Mouse (Mus musculus) forebrain, embryonic 15.5 days (tissue): ENCODE data around the gene Lhx2. TPM values are rescaled to one million over a fixed set of nuclear protein-coding genes. Genes with fewer than 3 reads are reported as not detected.
A peak's percentile ranks its signal among the peaks of the same experiment; 100 is the strongest.

Source experiments
- ATAC-seq: fragments of 200-750 bp; cut with Nextera tagmentation; replicated peaks from 2 replicates; pipeline ENCODE4 v1.8.0; 2017; ENCODE audit warnings: mild to moderate bottlenecking, moderate TSS enrichment, moderate library complexity
- H3K27ac ChIP-seq: fragments of 300-500 bp; sonication (generic); replicated peaks from 2 replicates; pipeline ENCODE4 v1.5.1; 2015; ENCODE audit warnings: mild to moderate bottlenecking, inconsistent platforms
- H3K27me3 ChIP-seq: fragments of 300-500 bp; sonication (generic); 2 replicates; pipeline ENCODE4 v1.6.1; 2015; ENCODE audit warnings: inconsistent platforms
- H3K36me3 ChIP-seq: fragments of 300-500 bp; sonication (generic); 2 replicates; pipeline ENCODE4 v1.6.1; 2015; ENCODE audit warnings: mild to moderate bottlenecking, inconsistent platforms
- H3K4me1 ChIP-seq: fragments of 300-500 bp; sonication (generic); 2 replicates; pipeline ENCODE4 v1.6.1; 2015; ENCODE audit warnings: inconsistent platforms
- H3K4me2 ChIP-seq: fragments of 300-500 bp; sonication (generic); replicated peaks from 2 replicates; pipeline ENCODE4 v1.6.1; 2015; ENCODE audit warnings: mild to moderate bottlenecking, inconsistent platforms
- H3K4me3 ChIP-seq: fragments of 300-500 bp; sonication (generic); 2 replicates; pipeline ENCODE4 v1.5.1; 2015; ENCODE audit warnings: mild to moderate bottlenecking, inconsistent platforms
- H3K9ac ChIP-seq: fragments of 300-500 bp; sonication (generic); replicated peaks from 2 replicates; pipeline ENCODE4 v1.6.1; 2015; ENCODE audit warnings: mild to moderate bottlenecking, inconsistent platforms
- H3K9me3 ChIP-seq: fragments of 300-500 bp; sonication (generic); 2 replicates; pipeline ENCODE4 v1.6.1; 2016; ENCODE audit warnings: inconsistent platforms
- WGBS: fragments of 180-500 bp; shearing (Covaris S2); methylation state at CpG from one replicate; pipeline ENCODE4 v1.1.7; 2015; ENCODE audit warnings: mixed read lengths; 5-methylcytosine and 5-hydroxymethylcytosine counted together
- polyA plus RNA-seq: library from polyadenylated mRNA; unstranded; fragments of >200 nt; fragmentation: Nextera tagmentation; extraction: Ambion mirVana; gene quantifications from 2 replicates; pipeline ENCODE4 v1.2.1, GENCODE M21; 2015

The Lhx2 gene
- polyA plus RNA-seq, 1 experiment from 2014 or later: 91.0 TPM

DNA sequence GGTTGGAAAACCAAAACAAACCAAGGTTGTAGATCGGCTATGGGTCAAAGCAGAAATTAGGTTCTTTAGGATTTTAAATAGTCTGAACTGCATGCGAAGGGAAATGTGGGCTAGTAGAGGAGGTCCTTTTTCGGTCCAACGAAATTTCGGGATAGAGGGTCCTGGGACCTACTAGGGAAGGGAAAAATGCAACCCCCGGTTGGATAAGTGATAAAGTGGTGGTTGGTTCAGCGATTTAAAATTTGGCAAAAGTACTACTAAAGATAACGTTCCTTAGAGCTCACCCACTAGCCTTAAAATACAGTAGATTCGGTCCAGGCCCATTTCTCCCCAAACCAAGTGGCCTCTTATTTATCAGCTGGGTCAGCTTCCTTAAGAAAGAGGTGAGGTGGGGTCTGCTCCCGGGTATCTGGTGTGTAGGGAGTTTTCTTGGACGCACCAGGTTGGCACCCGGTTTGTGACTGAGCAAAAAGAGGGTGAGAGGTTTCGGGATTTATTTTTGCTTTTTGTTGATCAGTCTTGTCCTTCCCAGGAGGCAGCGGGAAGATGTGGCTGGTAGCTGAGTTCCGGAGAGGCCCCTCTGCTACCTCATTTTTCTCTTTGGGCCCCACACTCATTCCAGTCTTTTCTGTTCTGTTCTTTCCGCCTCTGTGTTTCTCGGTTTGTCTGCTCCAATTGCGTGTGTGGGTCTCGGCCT lies 16.8 kb downstream of the Lhx2 start:
- H3K9ac ChIP-seq: peak overlapping the region; percentile 93
- ATAC-seq: no peak
- 2% methylated on average over 19 of the region's 19 CpGs for WGBS
- peak overlapping the region; percentile 86 for H3K4me2 ChIP-seq
- H3K4me1 ChIP-seq: peaks cover 76% of the 10 kb centered on the region
- H3K27me3 ChIP-seq: no peaks in the 10 kb centered on the region
- peak overlapping the region; percentile 72 for H3K4me3 ChIP-seq
- H3K9me3 ChIP-seq: no peaks in the 10 kb centered on the region
- H3K27ac ChIP-seq: peak overlapping the region; percentile 96
- H3K36me3 ChIP-seq: no peaks in the 10 kb centered on the region

DNA sequence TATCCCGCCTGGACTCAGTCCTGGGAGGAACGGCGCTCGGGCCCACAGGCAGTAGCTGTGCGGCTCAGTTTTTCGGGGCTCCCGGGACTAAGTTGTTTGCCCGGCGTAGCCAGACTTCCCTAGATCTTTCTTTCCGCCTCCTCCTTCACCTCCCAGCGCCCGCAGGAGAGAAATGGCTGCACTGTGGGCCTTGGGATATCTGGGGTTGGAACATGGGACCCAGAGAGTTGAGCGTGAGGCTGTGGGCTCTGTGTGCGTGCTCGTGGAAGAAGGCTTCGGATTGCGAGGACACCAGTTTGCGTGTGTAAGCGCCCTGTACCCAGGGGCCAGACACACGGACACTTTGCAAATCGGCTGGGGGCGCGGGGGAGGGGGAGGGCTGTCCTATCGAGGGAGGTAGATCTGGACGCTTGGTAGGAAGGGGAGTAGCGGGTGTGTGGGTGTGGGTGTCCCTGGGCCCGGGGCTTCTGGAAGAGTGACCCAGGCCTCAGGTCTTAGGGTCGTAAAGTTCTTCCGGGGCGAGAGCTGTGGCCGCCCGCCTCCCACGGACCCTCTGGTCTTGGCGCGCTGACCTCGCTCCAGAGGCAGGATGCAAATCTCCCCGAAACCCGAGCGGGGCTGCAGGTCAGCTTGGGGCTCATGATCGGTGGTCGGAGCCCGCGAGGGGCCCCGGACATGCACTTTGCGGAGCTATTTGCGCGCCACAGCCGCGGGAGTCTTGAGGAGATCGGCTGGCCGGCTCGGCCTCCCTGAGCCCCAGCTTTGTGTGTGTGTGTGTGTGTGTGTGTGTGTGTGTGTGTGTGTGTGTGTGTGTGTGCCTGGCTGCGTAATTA lies 17.6 kb downstream of the Lhx2 start:
- no peaks in the 10 kb centered on the region for H3K36me3 ChIP-seq
- ATAC-seq: peak; percentile 20; the same call in 1 of the 2 replicates
- H3K4me3 ChIP-seq: peak overlapping the region; percentile 72
- peak overlapping the region; percentile 96 for H3K27ac ChIP-seq
- under 1% methylated on average over 53 of the region's 53 CpGs for WGBS
- H3K4me1 ChIP-seq: peaks cover 79% of the 10 kb centered on the region
- H3K27me3 ChIP-seq: no peaks in the 10 kb centered on the region
- H3K9me3 ChIP-seq: no peaks in the 10 kb centered on the region
- H3K4me2 ChIP-seq: peak overlapping the region; percentile 86
- peak overlapping the region; percentile 93 for H3K9ac ChIP-seq

DNA sequence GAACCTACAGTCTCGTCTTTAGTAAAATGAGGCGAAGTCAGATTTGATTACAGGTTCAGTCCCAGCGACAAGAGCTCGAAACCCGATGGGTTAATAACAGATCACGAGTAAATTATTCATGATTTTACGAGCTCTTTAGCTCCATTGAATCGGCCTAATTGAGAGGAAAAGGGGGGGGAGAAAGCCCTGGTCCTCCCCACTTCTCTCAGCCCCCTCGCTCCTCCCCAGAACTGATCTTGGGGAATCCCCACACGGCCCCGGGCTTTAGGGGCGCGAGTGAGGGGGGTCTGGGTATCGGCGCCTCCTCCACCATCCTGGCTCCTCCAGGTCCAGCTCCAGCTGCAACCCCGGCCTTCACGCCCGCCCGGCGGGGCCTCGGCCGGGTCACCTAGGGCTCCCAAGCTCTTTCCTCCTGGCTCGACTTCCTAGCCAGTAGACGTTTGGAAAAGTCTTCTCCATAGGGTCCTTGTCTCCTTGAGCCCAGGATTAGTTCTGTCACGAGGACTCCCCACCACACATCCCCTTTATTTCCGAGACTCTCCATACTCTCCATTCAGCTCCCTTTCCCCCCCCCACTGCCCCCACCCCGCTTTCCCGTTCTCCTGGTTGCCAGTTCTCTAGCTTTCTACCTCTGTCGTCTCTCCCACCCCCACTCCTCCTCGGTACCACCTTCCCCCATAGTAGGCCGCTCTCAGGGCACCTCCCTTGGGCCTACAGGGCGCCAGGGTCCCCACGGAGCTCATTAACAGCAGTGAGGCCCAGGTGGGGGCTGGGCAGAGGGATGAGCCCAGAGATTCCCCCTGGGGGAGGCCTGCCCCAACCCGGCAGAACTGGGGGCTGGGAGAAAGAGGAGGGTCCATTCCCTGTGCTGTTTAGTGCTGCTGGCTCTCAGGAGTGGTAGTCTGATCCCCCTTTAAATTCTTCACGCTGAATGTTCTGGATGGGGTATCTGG lies 18.5 kb downstream of the Lhx2 start:
- Histone ChIP-seq H3K4me3 (peak overlapping the region; percentile 72), H3K4me2 (peak overlapping the region; percentile 86), H3K27me3 (no peaks in the 10 kb centered on the region), H3K9ac (peak overlapping the region; percentile 93), H3K4me1 (peaks cover 80% of the 10 kb centered on the region), H3K9me3 (no peaks in the 10 kb centered on the region), H3K27ac (peak overlapping the region; percentile 96), H3K36me3 (peaks cover 6% of the 10 kb centered on the region)
- peak; percentile 21 for ATAC-seq
- WGBS: 2% methylated on average over 35 of the region's 35 CpGs

- H3K9ac ChIP-seq: peak overlapping the region; percentile 45; the same call in 1 of the 2 replicates
- H3K9me3 ChIP-seq: no peaks in the 10 kb centered on the region
- H3K27me3 ChIP-seq: no peaks in the 10 kb centered on the region
- 18% methylated on average over 3 of the region's 3 CpGs for WGBS
- peaks cover 13% of the 10 kb centered on the region for H3K36me3 ChIP-seq
- H3K27ac ChIP-seq: peak overlapping the region; percentile 96
- H3K4me3 ChIP-seq: peak overlapping the region; percentile 72
- H3K4me2 ChIP-seq: peak overlapping the region; percentile 86
- no peak for ATAC-seq
- H3K4me1 ChIP-seq: peaks cover 76% of the 10 kb centered on the region
Measured at GRCm38 (mm10) chr2:38358611-38359010, 19.5 kb downstream of the Lhx2 start.

DNA sequence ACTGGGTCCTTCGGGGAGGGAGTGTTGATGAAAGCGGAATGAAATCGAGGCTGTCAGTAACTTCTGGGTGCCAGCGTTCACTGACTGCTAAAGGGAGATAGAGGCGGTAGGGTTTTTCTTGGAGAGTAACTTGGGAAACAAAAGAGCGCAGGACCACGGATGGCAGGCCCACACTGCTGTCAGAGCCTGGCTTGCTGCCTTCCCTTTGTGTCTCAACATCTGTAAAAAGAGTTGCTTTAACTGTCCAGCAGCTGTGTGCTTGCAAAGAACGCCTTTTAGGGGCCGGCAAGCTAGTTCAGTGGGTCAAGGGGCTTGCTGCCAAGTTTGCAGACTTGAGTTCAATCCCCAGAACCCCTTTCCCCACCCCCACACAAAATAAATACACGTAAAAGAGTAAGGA lies 20.1 kb downstream of the Lhx2 start:
- Histone ChIP-seq H3K36me3 (peaks cover 16% of the 10 kb centered on the region), H3K27me3 (no peaks in the 10 kb centered on the region), H3K4me2 (peak overlapping the region; percentile 86), H3K4me1 (peaks cover 72% of the 10 kb centered on the region), H3K4me3 (peak overlapping the region; percentile 72), H3K9ac (peak overlapping the region; percentile 45), H3K9me3 (no peaks in the 10 kb centered on the region), H3K27ac (peak overlapping the region; percentile 96)
- ATAC-seq: no peak
- WGBS: 9% methylated on average over 10 of the region's 10 CpGs

GRCm38 (mm10) chr2:38359811-38360210 lies 20.7 kb downstream of the Lhx2 start:
- H3K4me2 ChIP-seq: peak overlapping the region; percentile 86
- H3K9ac ChIP-seq: no peak overlapping the region

GRCm38 (mm10) chr2:38366222-38366621 lies 27.1 kb downstream of the Lhx2 start:
- peaks cover 33% of the 10 kb centered on the region for H3K36me3 ChIP-seq
- H3K4me2 ChIP-seq: no peak overlapping the region
- H3K27me3 ChIP-seq: no peaks in the 10 kb centered on the region
- H3K9ac ChIP-seq: no peak overlapping the region
- WGBS: 52% methylated on average over 7 of the region's 7 CpGs
- ATAC-seq: no peak
- no peaks in the 10 kb centered on the region for H3K9me3 ChIP-seq
- H3K27ac ChIP-seq: no peak overlapping the region
- H3K4me1 ChIP-seq: peaks cover 38% of the 10 kb centered on the region
- no peak overlapping the region for H3K4me3 ChIP-seq

More at GRCm38 (mm10) chr2:38359811-38360210, 20.7 kb downstream of the Lhx2 start:
- Histone ChIP-seq H3K36me3 (peaks cover 16% of the 10 kb centered on the region), H3K9me3 (no peaks in the 10 kb centered on the region), H3K27me3 (no peaks in the 10 kb centered on the region), H3K4me3 (peak overlapping the region; percentile 72), H3K4me1 (peaks cover 66% of the 10 kb centered on the region), H3K27ac (peak overlapping the region; percentile 96)
- WGBS: 13% methylated on average over 13 of the region's 13 CpGs
- ATAC-seq: no peak

DNA sequence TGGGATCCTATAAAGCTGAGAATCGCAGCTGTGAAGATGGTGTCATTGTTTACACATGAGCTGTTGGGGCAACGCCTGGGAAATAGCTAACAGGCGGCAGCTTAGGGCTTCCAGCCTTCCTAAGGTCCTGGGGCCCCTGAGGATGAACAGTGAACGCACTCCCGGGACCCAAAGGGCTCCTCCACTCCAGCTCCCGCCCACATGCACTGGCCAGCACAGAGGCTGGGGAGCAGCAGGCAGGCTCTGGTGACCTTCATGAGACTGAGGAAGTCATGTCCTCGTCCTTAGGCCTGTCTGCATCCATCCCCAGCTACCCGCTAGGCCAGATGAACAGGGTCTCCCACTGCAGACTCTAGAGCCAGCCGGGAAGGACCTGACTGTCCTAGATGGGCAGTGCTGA lies 27.9 kb downstream of the Lhx2 start:
- H3K4me3 ChIP-seq: no peak overlapping the region
- no peak overlapping the region for H3K9ac ChIP-seq
- peak; percentile 34; the same call in 1 of the 2 replicates for ATAC-seq
- WGBS: 29% methylated on average over 9 of the region's 9 CpGs
- no peaks in the 10 kb centered on the region for H3K9me3 ChIP-seq
- no peak overlapping the region for H3K4me2 ChIP-seq
- H3K27me3 ChIP-seq: no peaks in the 10 kb centered on the region
- peaks cover 33% of the 10 kb centered on the region for H3K36me3 ChIP-seq
- H3K27ac ChIP-seq: peak overlapping the region; percentile 47; the same call in 1 of the 2 replicates
- H3K4me1 ChIP-seq: peaks cover 30% of the 10 kb centered on the region

GRCm38 (mm10) chr2:38367852-38368251 lies 28.8 kb downstream of the Lhx2 start:
- H3K36me3 ChIP-seq: peaks cover 25% of the 10 kb centered on the region
- H3K4me2 ChIP-seq: no peak overlapping the region
- 68% methylated on average over 5 of the region's 5 CpGs for WGBS
- H3K4me1 ChIP-seq: peaks cover 23% of the 10 kb centered on the region
- H3K27me3 ChIP-seq: no peaks in the 10 kb centered on the region
- ATAC-seq: no peak
- no peak overlapping the region for H3K9ac ChIP-seq
- no peak overlapping the region for H3K4me3 ChIP-seq
- no peaks in the 10 kb centered on the region for H3K9me3 ChIP-seq
- H3K27ac ChIP-seq: no peak overlapping the region; the same call in 1 of the 2 replicates

- Histone ChIP-seq H3K4me2 (no peak overlapping the region), H3K4me1 (peaks cover 23% of the 10 kb centered on the region), H3K36me3 (peaks cover 18% of the 10 kb centered on the region), H3K27me3 (no peaks in the 10 kb centered on the region), H3K4me3 (no peak overlapping the region), H3K27ac (peak overlapping the region; percentile 45; the same call in 1 of the 2 replicates), H3K9ac (no peak overlapping the region), H3K9me3 (no peaks in the 10 kb centered on the region)
- WGBS: 41% methylated on average over 31 of the region's 31 CpGs
- ATAC-seq: no peak
Measured at GRCm38 (mm10) chr2:38368746-38369330, 29.8 kb downstream of the Lhx2 start.
